22 mouse cellular contexts compared by ENCODE assay signal in the genomic region with DNA sequence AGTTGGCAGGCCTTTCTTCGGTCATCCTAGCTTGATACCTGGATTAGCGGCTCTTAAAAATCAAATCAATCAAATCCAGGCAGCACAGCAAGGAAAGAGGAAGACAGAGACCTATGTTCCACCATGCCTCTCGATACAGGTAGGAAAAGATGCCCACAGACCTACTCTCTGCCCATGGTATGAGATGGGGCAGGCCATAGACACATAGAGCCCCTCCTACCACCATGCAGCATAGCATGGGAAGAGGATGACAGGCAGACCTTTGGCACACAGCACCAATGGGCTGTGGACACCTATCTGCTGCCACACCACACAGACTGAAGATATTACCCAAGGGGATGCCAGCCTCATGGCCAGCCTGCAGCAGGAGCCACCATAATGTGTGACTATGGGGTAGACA.
DNase-seq lines count a peak whose midpoint lies in the region; ATAC-seq and TF ChIP-seq lines count a peak whose summit lies in the region.
"Had no signal": no experiment of that assay in that cellular context is flagged by ENCODE, and none has a peak within 500 bp of the region (broad histone marks: within the 10 kb centered on the region; RNA-seq: fewer than 3 reads in every experiment).

No protein-coding gene starts in this region.

- no peak overlapping the region for H3K4me3 ChIP-seq in limb, embryonic 15.5 days
- H3K4me3 ChIP-seq in limb, embryonic 10.5 days = no peak overlapping the region
- H3K4me3 ChIP-seq in stomach, embryonic 14.5 days (ENCODE audit: low read depth, low read length) = no peak overlapping the region
- no peak overlapping the region for H3K4me3 ChIP-seq in stomach, postnatal 0 days (ENCODE audit: low read depth, low read length)
- H3K4me3 ChIP-seq: embryonic facial prominence, embryonic 13.5 days; embryonic facial prominence, embryonic 15.5 days; erythroblast, embryonic 14.5 days; forebrain, embryonic 10.5 days; forebrain, embryonic 12.5 days had no signal

- H3K27me3 ChIP-seq in limb, embryonic 15.5 days = no peaks in the 10 kb centered on the region
- H3K27me3 ChIP-seq in limb, embryonic 10.5 days (ENCODE audit: low read depth, poor library complexity, severe bottlenecking) = no peaks in the 10 kb centered on the region
- no peaks in the 10 kb centered on the region for H3K27me3 ChIP-seq in stomach, embryonic 14.5 days (ENCODE audit: control insufficient read depth, insufficient read depth, low read length)
- H3K27me3 ChIP-seq in stomach, postnatal 0 days (ENCODE audit: control insufficient read depth, insufficient read depth, low read length) = no peaks in the 10 kb centered on the region
- H3K27me3 ChIP-seq: embryonic facial prominence, embryonic 13.5 days; embryonic facial prominence, embryonic 15.5 days; forebrain, embryonic 12.5 days had no signal

- no peaks in the 10 kb centered on the region for H3K4me1 ChIP-seq in limb, embryonic 15.5 days
- no peaks in the 10 kb centered on the region for H3K4me1 ChIP-seq in limb, embryonic 10.5 days
- no peaks in the 10 kb centered on the region for H3K4me1 ChIP-seq in stomach, embryonic 14.5 days (ENCODE audit: control insufficient read depth, insufficient read depth, low read length)
- H3K4me1 ChIP-seq in stomach, postnatal 0 days (replicated peaks; ENCODE audit: control insufficient read depth, insufficient read depth) = no peaks in the 10 kb centered on the region
- H3K4me1 ChIP-seq: embryonic facial prominence, embryonic 13.5 days; embryonic facial prominence, embryonic 15.5 days; forebrain, embryonic 10.5 days; forebrain, embryonic 12.5 days had no signal

- DNase-seq in limb, embryonic 10.5 days (ENCODE audit: low spot score) = no peak
- DNase-seq in stomach, postnatal 0 days (ENCODE audit: low spot score) = no peak
- no peak for DNase-seq in natural killer cell, adult 2 months (ENCODE audit: low spot score in 2 of 2)
- DNase-seq: adrenal gland, adult 2 months; adrenal gland, postnatal 10 days; adrenal gland, postnatal 25 days; cerebellum, adult 11 months; cerebellum, adult 18-20 months; cerebellum, adult 8-10 months; cerebellum, adult 9-11 months; cerebellum, postnatal 14 days; cerebellum, postnatal 36 days; embryo, embryonic 11 days had no signal

- no peaks in the 10 kb centered on the region for H3K9me3 ChIP-seq in limb, embryonic 15.5 days
- no peaks in the 10 kb centered on the region for H3K9me3 ChIP-seq in limb, embryonic 10.5 days (replicated peaks)
- H3K9me3 ChIP-seq in stomach, embryonic 14.5 days (ENCODE audit: control insufficient read depth, low read depth, low read length) = no peaks in the 10 kb centered on the region
- no peaks in the 10 kb centered on the region for H3K9me3 ChIP-seq in stomach, postnatal 0 days (ENCODE audit: control insufficient read depth, low read length)
- H3K9me3 ChIP-seq: embryonic facial prominence, embryonic 13.5 days; embryonic facial prominence, embryonic 15.5 days; forebrain, embryonic 10.5 days; forebrain, embryonic 12.5 days had no signal

- no peak for TF ChIP-seq EP300 in stomach, postnatal 0 days (optimal IDR thresholded peaks at IDR 0.05)

- no peaks in the 10 kb centered on the region for H3K36me3 ChIP-seq in limb, embryonic 15.5 days
- no peaks in the 10 kb centered on the region for H3K36me3 ChIP-seq in limb, embryonic 10.5 days
- no peaks in the 10 kb centered on the region for H3K36me3 ChIP-seq in stomach, embryonic 14.5 days (ENCODE audit: control insufficient read depth, insufficient read depth, low read length)
- no peaks in the 10 kb centered on the region for H3K36me3 ChIP-seq in stomach, postnatal 0 days (ENCODE audit: control insufficient read depth, insufficient read depth, low read length)
- H3K36me3 ChIP-seq: embryonic facial prominence, embryonic 13.5 days; embryonic facial prominence, embryonic 15.5 days; forebrain, embryonic 10.5 days; forebrain, embryonic 12.5 days had no signal

- H3K4me2 ChIP-seq in limb, embryonic 15.5 days = no peak overlapping the region
- H3K4me2 ChIP-seq in stomach, embryonic 14.5 days (replicated peaks; ENCODE audit: low read depth, low read length) = no peak overlapping the region
- no peak overlapping the region for H3K4me2 ChIP-seq in stomach, postnatal 0 days (replicated peaks; ENCODE audit: low read depth)
- H3K4me2 ChIP-seq: embryonic facial prominence, embryonic 13.5 days; embryonic facial prominence, embryonic 15.5 days; forebrain, embryonic 12.5 days had no signal

- H3K9ac ChIP-seq in limb, embryonic 15.5 days = no peak overlapping the region
- no peak overlapping the region for H3K9ac ChIP-seq in stomach, embryonic 14.5 days (replicated peaks; ENCODE audit: low read depth, low read length)
- no peak overlapping the region for H3K9ac ChIP-seq in stomach, postnatal 0 days (ENCODE audit: low read length)
- H3K9ac ChIP-seq: embryonic facial prominence, embryonic 13.5 days; embryonic facial prominence, embryonic 15.5 days; forebrain, embryonic 12.5 days had no signal

- peak; percentile 35; the same call in 1 of the 2 replicates for ATAC-seq in limb, embryonic 15.5 days (ENCODE audit: insufficient number of reproducible peaks, low FRiP score, low TSS enrichment, low read depth)
- ATAC-seq in stomach, embryonic 14.5 days (ENCODE audit: insufficient number of reproducible peaks, insufficient read depth, low FRiP score, low read depth) = 0 out of 2 replicates have a peak, but pooled peaks have one; percentile 53
- ATAC-seq in stomach, postnatal 0 days (ENCODE audit: low FRiP score, low TSS enrichment) = no peak
- ATAC-seq: forebrain, embryonic 14.5 days; forebrain, embryonic 16.5 days had no signal

- TF ChIP-seq CTCF in stomach, postnatal 0 days (IDR thresholded peaks at IDR 0.05; ENCODE audit: low read depth) = no peak

- H3K27ac ChIP-seq in limb, embryonic 15.5 days = no peak overlapping the region
- no peak overlapping the region for H3K27ac ChIP-seq in limb, embryonic 10.5 days
- no peak overlapping the region for H3K27ac ChIP-seq in stomach, embryonic 14.5 days (ENCODE audit: low read length)
- no peak overlapping the region for H3K27ac ChIP-seq in stomach, postnatal 0 days (replicated peaks)
- H3K27ac ChIP-seq: embryonic facial prominence, embryonic 13.5 days; embryonic facial prominence, embryonic 15.5 days; forebrain, embryonic 10.5 days; forebrain, embryonic 12.5 days had no signal

- 78% methylated on average over 3 of the region's 3 CpGs for WGBS in limb, embryonic 15.5 days
- WGBS in limb, embryonic 10.5 days = 79% methylated on average over 3 of the region's 3 CpGs
- WGBS in stomach, embryonic 14.5 days = 77% methylated on average over 3 of the region's 3 CpGs
- 64% methylated on average over 3 of the region's 3 CpGs for WGBS in stomach, postnatal 0 days
